Mouse (Mus musculus) ES-Bruce4 (cell line): Measurements from ENCODE around the gene Stard5. TPM values are rescaled to one million over a fixed set of nuclear protein-coding genes. Genes with fewer than 3 reads are reported as not detected.

Experiments
- H3K27ac ChIP-seq: 2 replicates; pipeline ENCODE4 v1.5.1; 2012; ENCODE audit warnings: low read length, inconsistent platforms; ENCODE audit not compliant: insufficient read depth
- H3K27me3 ChIP-seq: 2 replicates; pipeline ENCODE4 v1.6.1; 2012; ENCODE audit warnings: mild to moderate bottlenecking, low read length, inconsistent platforms; ENCODE audit not compliant: control insufficient read depth, poor library complexity, insufficient read depth, severe bottlenecking
- H3K36me3 ChIP-seq: 2 replicates; pipeline ENCODE4 v1.6.1; 2012; ENCODE audit warnings: inconsistent platforms, mild to moderate bottlenecking, low read length, moderate library complexity; ENCODE audit not compliant: control insufficient read depth, poor library complexity, insufficient read depth, severe bottlenecking
- H3K4me1 ChIP-seq: one replicate; pipeline ENCODE4 v1.8.1; 2011; ENCODE audit warnings: low read length; ENCODE audit not compliant: control insufficient read depth, insufficient read depth
- H3K4me3 ChIP-seq: 2 replicates; pipeline ENCODE4 v1.5.1; 2011; ENCODE audit warnings: low read depth, mild to moderate bottlenecking, low read length
- H3K9ac ChIP-seq: 2 replicates; pipeline ENCODE4 v1.6.1; 2012; ENCODE audit warnings: low read depth, mild to moderate bottlenecking, inconsistent platforms; ENCODE audit not compliant: poor library complexity, severe bottlenecking
- H3K9me3 ChIP-seq: replicated peaks from 2 replicates; pipeline ENCODE4 v1.6.1; 2012; ENCODE audit warnings: mild to moderate bottlenecking, low read length, inconsistent platforms; ENCODE audit not compliant: control insufficient read depth, poor library complexity, insufficient read depth, severe bottlenecking
- CTCF ChIP-seq: IDR thresholded peaks from one replicate; pipeline ENCODE4 v1.8.1; 2011; ENCODE audit warnings: low read depth, low read length
- EP300 ChIP-seq: IDR thresholded peaks from 2 replicates; pipeline ENCODE4 v1.6.1; 2011; ENCODE audit warnings: low read depth, low read length; ENCODE audit not compliant: insufficient read depth
- POLR2A ChIP-seq: IDR thresholded peaks from one replicate; pipeline ENCODE4 v1.8.1; 2011; ENCODE audit warnings: low read length; ENCODE audit not compliant: insufficient read depth
- polyA plus RNA-seq: library from polyadenylated mRNA; stranded (reverse); fragments of >200 nt; gene quantifications from 2 replicates; pipeline ENCODE4 v1.2.4, GENCODE M21; 2011; ENCODE audit warnings: low read depth; ENCODE audit not compliant: missing spikeins, insufficient read depth, insufficient read length

The Stard5 gene
- polyA plus RNA-seq, 1 experiment: 16.0 TPM

- no peaks in the 10 kb centered on the region for H3K27me3 ChIP-seq
- no peak overlapping the region for H3K4me3 ChIP-seq
- H3K9ac ChIP-seq: no peak overlapping the region
- peaks cover 1% of the 10 kb centered on the region for H3K4me1 ChIP-seq
- no peaks in the 10 kb centered on the region for H3K9me3 ChIP-seq
- TF ChIP-seq CTCF (no peak), POLR2A (no peak), EP300 (no peak)
- no peak overlapping the region for H3K27ac ChIP-seq
- H3K36me3 ChIP-seq: no peaks in the 10 kb centered on the region
Measured at GRCm38 (mm10) chr7:83615815-83616214, 15.9 kb upstream of the Stard5 start.

GRCm38 (mm10) chr7:83616268-83616667 lies 15.5 kb upstream of the Stard5 start:
- no peaks in the 10 kb centered on the region for H3K9me3 ChIP-seq
- H3K27ac ChIP-seq: no peak overlapping the region
- peaks cover 1% of the 10 kb centered on the region for H3K4me1 ChIP-seq
- TF ChIP-seq EP300 (no peak), POLR2A (no peak), CTCF (no peak)
- H3K27me3 ChIP-seq: no peaks in the 10 kb centered on the region
- H3K36me3 ChIP-seq: no peaks in the 10 kb centered on the region
- no peak overlapping the region for H3K4me3 ChIP-seq
- no peak overlapping the region for H3K9ac ChIP-seq

GRCm38 (mm10) chr7:83618709-83619108 lies 13.1 kb upstream of the Stard5 start:
- TF ChIP-seq CTCF (no peak), POLR2A (no peak), EP300 (no peak)
- H3K27ac ChIP-seq: no peak overlapping the region
- H3K36me3 ChIP-seq: no peaks in the 10 kb centered on the region
- peaks cover 1% of the 10 kb centered on the region for H3K4me1 ChIP-seq
- no peaks in the 10 kb centered on the region for H3K9me3 ChIP-seq
- H3K4me3 ChIP-seq: no peak overlapping the region
- H3K9ac ChIP-seq: no peak overlapping the region
- H3K27me3 ChIP-seq: no peaks in the 10 kb centered on the region

- TF ChIP-seq EP300 (no peak), CTCF (no peak), POLR2A (no peak)
Measured at GRCm38 (mm10) chr7:83622582-83622981, 9.2 kb upstream of the Stard5 start.

GRCm38 (mm10) chr7:83624065-83624464 lies 7.7 kb upstream of the Stard5 start:
- H3K4me1 ChIP-seq: no peaks in the 10 kb centered on the region
- no peaks in the 10 kb centered on the region for H3K36me3 ChIP-seq
- no peaks in the 10 kb centered on the region for H3K9me3 ChIP-seq
- H3K4me3 ChIP-seq: no peak overlapping the region
- no peak overlapping the region for H3K27ac ChIP-seq
- no peaks in the 10 kb centered on the region for H3K27me3 ChIP-seq
- no peak overlapping the region for H3K9ac ChIP-seq
- no peak for TF ChIP-seq POLR2A

More at GRCm38 (mm10) chr7:83622582-83622981, 9.2 kb upstream of the Stard5 start:
- H3K36me3 ChIP-seq: no peaks in the 10 kb centered on the region
- H3K4me1 ChIP-seq: no peaks in the 10 kb centered on the region
- no peak overlapping the region for H3K4me3 ChIP-seq
- H3K9ac ChIP-seq: no peak overlapping the region
- H3K9me3 ChIP-seq: no peaks in the 10 kb centered on the region
- H3K27ac ChIP-seq: no peak overlapping the region
- no peaks in the 10 kb centered on the region for H3K27me3 ChIP-seq

GRCm38 (mm10) chr7:83626557-83627257 lies 5.1 kb upstream of the Stard5 start:
- no peak overlapping the region for H3K9ac ChIP-seq
- H3K9me3 ChIP-seq: no peaks in the 10 kb centered on the region
- no peaks in the 10 kb centered on the region for H3K36me3 ChIP-seq
- H3K4me3 ChIP-seq: no peak overlapping the region
- H3K4me1 ChIP-seq: no peaks in the 10 kb centered on the region
- no peaks in the 10 kb centered on the region for H3K27me3 ChIP-seq
- no peak for TF ChIP-seq POLR2A
- no peak for TF ChIP-seq EP300
- no peak for TF ChIP-seq CTCF
- no peak overlapping the region for H3K27ac ChIP-seq
